In the genomic region with DNA sequence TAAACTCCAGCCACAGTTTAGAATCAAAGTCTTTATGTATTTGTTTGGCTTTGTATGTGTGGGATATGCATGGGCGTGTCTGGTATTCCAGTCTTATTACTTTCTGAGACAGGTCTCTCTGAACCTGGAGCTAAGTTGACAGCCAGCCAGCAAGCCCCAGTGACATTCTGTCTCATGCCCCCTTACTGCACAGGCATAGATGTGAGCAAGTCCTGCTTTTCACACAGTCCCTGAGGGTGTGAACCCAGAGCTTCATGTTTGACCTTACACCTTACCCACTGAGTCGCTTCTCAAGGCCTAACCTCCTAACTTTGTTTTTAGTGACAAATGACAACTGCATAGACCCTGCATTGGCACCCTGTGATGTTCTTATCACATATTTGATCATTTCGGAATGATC, we compare ENCODE assay signal across 18 mouse cellular contexts.
DNase-seq lines count a peak whose midpoint lies in the region; ATAC-seq and TF ChIP-seq lines count a peak whose summit lies in the region.
"Had no signal": no experiment of that assay in that cellular context is flagged by ENCODE, and none has a peak within 500 bp of the region (broad histone marks: within the 10 kb centered on the region; RNA-seq: fewer than 3 reads in every experiment).

No protein-coding gene starts in this region.

- no peaks in the 10 kb centered on the region for H3K36me3 ChIP-seq in intestine, postnatal 0 days (ENCODE audit: control insufficient read depth, insufficient read depth)
- H3K36me3 ChIP-seq: G1E had no signal

- no peak overlapping the region for H3K27ac ChIP-seq in intestine, postnatal 0 days (ENCODE audit: low read depth, low read length)

- H3K4me2 ChIP-seq in intestine, postnatal 0 days (replicated peaks; ENCODE audit: low read depth), result no peak overlapping the region

- peak; percentile 68 for ATAC-seq in monocyte, adult 5-6 weeks (replicated peaks; ENCODE audit: insufficient number of reproducible peaks, low FRiP score, low TSS enrichment, poor library complexity, severe bottlenecking)
- no peak for ATAC-seq in intestine, postnatal 0 days
- ATAC-seq: activated CD4-positive, CD25-positive, alpha-beta regulatory T cell, adult 4 months; CD4-positive, CD25-positive, alpha-beta regulatory T cell, adult 4 months; Patski had no signal

- peak; percentile 64 to 84 for DNase-seq in natural killer cell, adult 2 months (ENCODE audit: low spot score in 2 of 2)
- DNase-seq in kidney, postnatal 10 days, result no peak
- DNase-seq: adrenal gland, adult 2 months; adrenal gland, adult 8-10 months; adrenal gland, postnatal 10 days; adrenal gland, postnatal 14 days; adrenal gland, postnatal 25 days; adrenal gland, postnatal 36 days; B cell, adult 2 months; cerebellum, adult 11 months; cerebellum, adult 11-12 months; cerebellum, adult 18-20 months had no signal

- TF ChIP-seq CTCF in intestine, postnatal 0 days (IDR thresholded peaks at IDR 0.05; ENCODE audit: low read depth), result no peak

- no peaks in the 10 kb centered on the region for H3K4me1 ChIP-seq in intestine, postnatal 0 days (replicated peaks; ENCODE audit: control insufficient read depth, insufficient read depth, low read length)

- H3K27me3 ChIP-seq in intestine, postnatal 0 days (replicated peaks; ENCODE audit: control insufficient read depth, insufficient read depth, low read length), result no peaks in the 10 kb centered on the region
- H3K27me3 ChIP-seq: Patski had no signal

- no peak overlapping the region for H3K9ac ChIP-seq in intestine, postnatal 0 days (ENCODE audit: low read depth, low read length)

- no peaks in the 10 kb centered on the region for H3K9me3 ChIP-seq in intestine, postnatal 0 days (ENCODE audit: control insufficient read depth)

- no peak overlapping the region for H3K4me3 ChIP-seq in intestine, postnatal 0 days (ENCODE audit: low read depth, low read length)

- WGBS in intestine, postnatal 0 days, result 73% methylated on average over 3 of the region's 3 CpGs
